Mouse (Mus musculus) natural killer cell, adult 2 months (primary cell): Measurements from ENCODE around the gene Utf1.

Experiments
- DNase-seq, 2 experiments: peaks; one replicate each; pipeline ENCODE4 v3.0.0; 2022; ENCODE audit warnings: low spot score in 2 of 2

The Utf1 gene

DNA sequence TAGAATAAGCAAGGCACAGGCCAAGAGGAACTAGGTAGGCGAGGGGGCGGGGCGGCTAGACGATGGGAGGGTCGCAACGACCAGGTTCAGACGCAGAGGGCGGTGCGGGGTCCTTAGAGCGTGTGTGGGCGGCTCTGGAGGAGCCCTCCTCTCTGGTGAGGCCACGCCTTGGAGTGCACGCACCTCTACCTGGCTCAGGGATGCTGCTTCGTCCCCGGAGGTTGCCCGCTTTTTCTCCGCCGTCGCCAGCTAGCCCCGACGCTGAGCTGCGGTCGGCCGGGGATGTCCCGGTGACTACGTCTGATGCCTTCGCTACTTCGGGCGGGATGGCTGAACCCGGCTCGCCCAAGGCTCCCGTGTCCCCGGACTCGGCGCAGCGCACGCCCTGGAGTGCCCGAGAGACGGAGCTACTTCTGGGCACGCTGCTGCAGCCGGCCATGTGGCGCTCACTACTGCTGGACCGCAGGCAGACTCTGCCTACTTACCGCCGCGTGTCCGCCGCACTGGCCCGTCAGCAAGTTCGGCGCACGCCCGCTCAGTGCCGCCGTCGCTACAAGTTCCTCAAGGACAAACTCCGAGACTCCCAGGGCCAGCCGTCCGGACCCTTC is at the start of gene Utf1:
Gene Utf1, plus strand, starts transcription at position 116 of the 608 bp plus-strand sequence.
- DNase-seq: peak; percentile 39 to 54

GRCm38 (mm10) chr7:139894655-139895557 is 48.7 kb upstream of the Utf1 start, which contains the start of gene Kndc1:
Gene Kndc1, plus strand, starts transcription at chr7:139894696.
- no peak for DNase-seq

DNA sequence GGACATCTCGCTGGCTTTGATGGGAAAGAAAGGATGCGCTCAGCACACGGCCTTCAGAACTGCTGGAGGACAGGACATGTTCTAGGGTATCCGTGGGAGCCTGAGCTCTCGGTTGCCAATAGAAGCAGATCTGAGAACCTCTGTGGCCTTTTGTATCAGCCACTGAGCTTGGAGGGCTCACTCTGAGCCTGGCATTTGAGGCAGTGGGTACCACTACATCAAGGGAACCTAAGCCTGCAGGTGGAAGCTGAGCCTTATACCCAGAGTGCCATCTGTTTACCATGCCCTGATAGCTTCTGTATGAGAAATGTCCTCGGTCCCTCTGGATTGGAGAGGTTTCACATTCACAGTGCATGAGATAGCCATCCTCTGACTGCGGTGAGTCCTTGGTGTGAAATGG is 47.3 kb upstream of the Utf1 start:
- DNase-seq: no peak

- no peak for DNase-seq
These were observed 46.8 kb upstream of the Utf1 start for GRCm38 (mm10) chr7:139896796-139897195.

DNA sequence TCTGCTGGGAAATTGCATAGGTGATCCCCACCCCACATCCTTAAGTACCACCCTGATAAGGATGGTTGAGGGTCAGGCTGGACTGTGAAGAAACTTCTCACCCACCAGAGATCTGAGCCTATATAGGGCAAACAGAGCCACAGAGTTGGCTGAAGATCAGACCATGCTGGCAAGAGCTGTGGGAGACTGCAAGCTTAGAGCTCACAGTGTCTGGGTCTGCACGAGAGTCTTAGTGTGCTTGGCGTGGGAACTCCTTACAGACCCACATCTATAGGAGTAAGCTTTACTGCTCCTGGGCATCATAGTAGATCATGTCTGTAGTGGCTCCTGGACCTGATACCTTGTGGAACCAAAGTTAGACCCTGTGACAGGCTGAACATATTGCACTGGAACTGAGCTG is 45.0 kb upstream of the Utf1 start:
- DNase-seq: no peak

DNA sequence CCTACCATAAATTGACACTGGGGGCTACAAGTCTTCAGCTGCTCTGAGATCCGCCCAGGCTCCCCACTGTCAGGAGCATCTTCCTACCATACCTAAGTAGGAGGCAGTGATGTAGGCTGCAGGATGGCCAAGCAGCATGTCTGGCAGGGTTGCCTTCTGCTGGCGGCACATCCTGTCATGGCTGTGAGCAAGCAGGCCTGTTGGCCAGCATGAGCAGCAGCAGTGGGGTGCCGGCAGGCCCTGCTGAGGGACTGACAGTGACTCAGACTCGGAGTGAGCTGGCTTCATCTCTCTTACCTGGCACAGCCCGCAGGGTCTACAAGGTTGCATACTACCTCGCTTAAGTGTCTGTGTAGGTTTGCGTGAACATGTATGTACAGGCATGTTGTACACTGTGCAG is 44.1 kb upstream of the Utf1 start:
- DNase-seq: no peak

- no peak for DNase-seq
These were observed 43.1 kb upstream of the Utf1 start for GRCm38 (mm10) chr7:139900456-139900855.

GRCm38 (mm10) chr7:139900896-139901295 is 42.7 kb upstream of the Utf1 start:
- no peak for DNase-seq

DNA sequence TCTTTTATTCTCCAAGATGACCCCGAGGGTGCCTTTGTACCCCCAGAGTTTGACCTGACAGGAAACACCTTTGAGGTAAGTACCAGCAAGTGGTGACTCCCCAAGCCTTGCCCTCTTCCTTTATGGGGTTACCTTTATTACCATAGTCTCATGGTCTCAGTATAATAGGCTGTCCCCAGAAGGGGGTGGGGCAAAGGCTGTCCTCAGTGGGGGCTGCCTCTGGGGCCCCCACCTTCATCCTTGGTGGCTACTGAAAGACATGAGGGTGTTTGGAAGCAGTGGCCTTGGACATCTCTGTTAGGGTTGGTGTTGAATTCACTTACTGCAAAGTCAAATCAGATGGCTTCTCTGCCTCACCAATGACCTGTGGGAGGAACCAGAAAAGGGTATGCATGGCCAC is 41.6 kb upstream of the Utf1 start:
- DNase-seq: no peak

- DNase-seq: no peak
These were observed 38.3 kb upstream of the Utf1 start for GRCm38 (mm10) chr7:139905261-139905660.

GRCm38 (mm10) chr7:139905661-139906060 is 37.9 kb upstream of the Utf1 start:
- peak; percentile 56 to 60 for DNase-seq

DNA sequence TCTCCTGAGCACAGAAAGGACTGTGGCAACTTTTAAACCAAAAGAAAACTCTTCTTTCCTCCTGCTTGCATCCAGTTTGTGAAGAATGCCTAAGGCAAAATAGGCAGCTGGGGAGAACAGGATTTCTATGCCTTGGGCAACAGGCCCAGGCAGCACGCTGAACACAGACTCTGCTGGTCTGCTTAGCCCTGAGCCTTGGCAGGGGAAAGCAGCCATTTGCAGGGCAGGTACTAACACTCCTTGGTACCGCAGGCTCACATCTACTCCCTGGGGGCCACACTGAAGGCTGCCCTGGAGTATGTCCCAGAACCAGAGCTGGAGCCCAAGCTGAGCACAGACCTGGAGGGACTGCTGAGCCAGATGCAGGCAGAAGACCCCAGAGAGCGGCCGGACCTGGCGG is 35.4 kb upstream of the Utf1 start:
- DNase-seq: no peak

DNA sequence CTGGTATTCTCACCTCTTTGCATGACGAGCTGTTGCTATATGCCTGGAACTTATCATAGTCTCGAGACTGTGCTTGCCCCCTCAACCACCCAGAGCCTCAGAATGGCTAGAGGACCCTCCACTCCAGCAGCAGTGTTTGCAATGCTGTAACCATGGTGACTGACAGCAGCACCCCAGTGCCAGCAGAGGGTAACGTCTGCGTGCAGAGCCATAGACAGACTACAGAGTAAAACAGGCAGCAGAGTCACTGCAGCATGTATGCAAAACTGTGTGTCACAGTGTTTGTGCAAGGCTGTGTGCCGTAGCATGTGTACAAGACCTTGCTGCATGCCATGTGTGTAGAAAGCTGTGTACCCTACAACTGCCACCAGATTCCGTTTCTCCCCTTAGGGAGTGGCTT is 34.1 kb upstream of the Utf1 start:
- no peak for DNase-seq

DNA sequence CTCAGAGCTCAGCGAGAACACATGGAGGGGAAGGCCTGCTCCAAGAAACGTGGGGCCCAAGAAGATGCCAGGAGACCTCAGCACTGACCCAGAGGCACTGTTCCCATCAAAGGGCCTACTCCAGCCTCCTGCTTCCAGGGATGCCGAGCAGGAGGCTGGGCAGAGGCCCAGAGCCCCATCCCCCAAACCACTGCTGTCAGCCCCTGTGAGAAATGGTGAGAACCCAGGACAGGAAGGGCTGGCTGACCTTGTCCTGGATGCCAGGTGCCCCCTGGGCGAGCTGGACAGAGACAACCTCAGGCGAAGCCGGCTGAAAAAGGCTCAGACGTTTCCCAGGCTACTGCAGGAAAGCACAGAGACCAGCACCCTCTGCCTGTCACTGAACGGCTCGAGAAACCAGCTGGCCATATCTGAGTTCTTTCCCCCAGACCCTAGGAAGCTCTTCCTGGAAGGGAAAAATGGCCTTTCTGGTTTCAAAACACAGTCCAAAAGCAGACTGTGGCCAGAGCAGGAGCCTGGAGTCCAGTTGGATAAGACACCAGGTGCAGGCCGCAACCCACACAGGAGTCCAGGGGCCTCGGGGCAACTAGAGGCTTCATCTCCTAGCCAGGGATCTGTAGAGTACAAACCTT is 33.3 kb upstream of the Utf1 start:
- DNase-seq: no peak

DNA sequence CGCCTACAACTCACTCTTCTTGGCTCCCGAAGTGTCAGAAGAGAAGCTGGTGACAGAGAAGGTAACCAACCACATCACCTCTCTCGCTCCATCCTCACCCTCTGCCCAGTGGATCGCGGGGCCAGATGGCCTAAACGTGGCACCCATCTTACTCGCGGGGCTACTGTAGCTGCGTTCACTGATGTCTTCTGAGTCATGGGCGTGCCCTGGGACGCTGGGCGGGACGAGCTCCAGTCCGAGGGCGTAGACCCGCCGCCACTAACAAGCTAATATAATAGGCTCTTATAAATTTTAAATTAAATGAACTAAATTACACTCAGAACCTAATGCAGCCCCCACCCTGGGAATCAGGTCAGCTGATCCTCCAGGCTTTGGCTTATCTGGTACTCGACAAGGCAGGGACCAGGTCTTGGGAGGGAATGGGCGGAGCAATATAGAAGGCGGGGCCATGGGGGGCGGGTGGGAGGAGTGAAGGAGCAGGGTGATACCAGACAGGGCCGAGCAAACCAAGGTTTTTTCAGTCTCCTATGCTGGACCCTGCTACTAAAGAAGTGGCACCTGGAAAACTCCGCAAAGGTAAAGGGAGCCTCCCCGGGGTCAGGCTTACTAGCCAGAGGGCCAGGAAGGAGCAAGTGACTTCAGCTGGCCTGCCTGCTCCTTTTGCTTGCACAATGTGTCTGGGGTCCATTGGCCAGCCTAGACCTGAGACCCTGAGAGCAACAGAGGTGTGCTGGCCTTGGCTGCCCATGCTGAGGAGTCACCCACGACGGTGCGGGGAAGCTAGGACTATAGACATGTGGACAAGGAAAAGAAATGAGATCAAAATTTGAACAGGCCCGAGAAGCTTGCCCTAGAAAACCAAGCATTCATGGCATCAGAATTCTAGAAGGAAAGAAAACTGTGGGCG is 29.2 kb upstream of the Utf1 start:
- peak in 1 of 2 experiments; percentile 4 for DNase-seq

DNA sequence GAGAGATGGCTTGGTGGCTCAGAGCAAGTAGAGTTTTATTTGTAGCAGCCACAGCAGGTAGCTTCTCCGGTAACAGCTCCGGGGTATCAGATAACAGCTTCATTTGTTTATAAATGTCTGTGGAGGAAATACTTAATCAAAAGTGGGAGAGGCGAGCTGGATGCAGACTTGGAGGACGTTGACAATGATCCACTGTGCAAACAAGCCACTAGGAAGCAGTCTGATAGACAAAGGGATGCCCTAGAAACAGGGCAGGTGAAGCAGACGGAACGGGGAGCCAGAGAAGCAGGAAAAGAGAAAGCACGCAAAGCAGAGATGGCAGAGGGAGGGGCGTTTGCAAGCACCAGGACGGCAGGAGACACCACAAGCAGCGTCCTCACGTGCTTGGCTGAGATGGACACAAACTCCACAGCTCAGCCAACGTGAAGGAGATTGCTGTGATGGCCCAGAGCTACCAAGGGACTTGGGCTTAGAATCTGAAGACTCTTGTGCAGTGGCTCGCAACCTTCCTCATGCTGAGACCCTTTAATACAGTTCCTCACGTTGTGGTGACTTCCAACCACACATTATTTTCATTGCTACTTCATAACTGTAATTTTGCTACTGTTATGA is 27.8 kb upstream of the Utf1 start:
- DNase-seq: no peak

GRCm38 (mm10) chr7:139916345-139916744 is 27.2 kb upstream of the Utf1 start:
- no peak for DNase-seq

GRCm38 (mm10) chr7:139918262-139918661 is 25.3 kb upstream of the Utf1 start:
- DNase-seq: no peak

DNA sequence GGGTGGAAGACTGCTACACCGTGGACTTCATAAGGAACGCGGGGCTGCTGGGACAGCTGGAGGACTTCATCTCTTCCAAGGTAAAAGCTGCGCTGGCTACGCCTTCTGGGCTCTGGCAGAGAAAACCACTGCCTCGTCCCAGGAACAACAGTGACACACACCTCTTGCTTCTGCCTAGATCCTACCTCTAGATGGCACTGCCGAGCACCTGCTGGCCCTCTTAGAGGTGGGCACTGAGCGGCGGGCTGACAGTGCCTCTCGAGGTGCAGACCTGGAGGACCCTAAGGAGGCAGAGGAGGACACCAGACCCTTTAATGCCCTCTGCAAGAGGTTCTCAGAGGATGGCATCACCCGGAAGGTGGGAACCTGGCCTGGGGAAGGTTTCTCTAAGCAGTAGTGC is 12.9 kb upstream of the Utf1 start:
- DNase-seq: peak; percentile 36 to 41

- no peak for DNase-seq
These were observed 6.9 kb upstream of the Utf1 start for GRCm38 (mm10) chr7:139936705-139937104.

GRCm38 (mm10) chr7:139937138-139937537 is 6.5 kb upstream of the Utf1 start:
- no peak for DNase-seq
